Mouse (Mus musculus) testis, postnatal 14 days (tissue): Measurements from ENCODE around the gene Pdss1.

Experiments used
- DNase-seq: peaks from one replicate; pipeline ENCODE4 v3.0.0; 2021; ENCODE audit warnings: low spot score

Gene Pdss1

GRCm38 (mm10) chr2:22961681-22962080, 66.4 kb downstream of the Pdss1 start:
- no peak for DNase-seq

GRCm38 (mm10) chr2:22962242-22962641, 66.9 kb downstream of the Pdss1 start:
- no peak for DNase-seq

- no peak for DNase-seq
Measured at GRCm38 (mm10) chr2:22962970-22963369, 67.6 kb downstream of the Pdss1 start.

- DNase-seq = no peak
Measured at GRCm38 (mm10) chr2:22977387-22977973, 82.2 kb downstream of the Pdss1 start.

- no peak for DNase-seq
Measured at GRCm38 (mm10) chr2:22985973-22986657, 90.8 kb downstream of the Pdss1 start.
